Comparison of ENCODE assay signal across 8 mouse cellular contexts in the genomic region with DNA sequence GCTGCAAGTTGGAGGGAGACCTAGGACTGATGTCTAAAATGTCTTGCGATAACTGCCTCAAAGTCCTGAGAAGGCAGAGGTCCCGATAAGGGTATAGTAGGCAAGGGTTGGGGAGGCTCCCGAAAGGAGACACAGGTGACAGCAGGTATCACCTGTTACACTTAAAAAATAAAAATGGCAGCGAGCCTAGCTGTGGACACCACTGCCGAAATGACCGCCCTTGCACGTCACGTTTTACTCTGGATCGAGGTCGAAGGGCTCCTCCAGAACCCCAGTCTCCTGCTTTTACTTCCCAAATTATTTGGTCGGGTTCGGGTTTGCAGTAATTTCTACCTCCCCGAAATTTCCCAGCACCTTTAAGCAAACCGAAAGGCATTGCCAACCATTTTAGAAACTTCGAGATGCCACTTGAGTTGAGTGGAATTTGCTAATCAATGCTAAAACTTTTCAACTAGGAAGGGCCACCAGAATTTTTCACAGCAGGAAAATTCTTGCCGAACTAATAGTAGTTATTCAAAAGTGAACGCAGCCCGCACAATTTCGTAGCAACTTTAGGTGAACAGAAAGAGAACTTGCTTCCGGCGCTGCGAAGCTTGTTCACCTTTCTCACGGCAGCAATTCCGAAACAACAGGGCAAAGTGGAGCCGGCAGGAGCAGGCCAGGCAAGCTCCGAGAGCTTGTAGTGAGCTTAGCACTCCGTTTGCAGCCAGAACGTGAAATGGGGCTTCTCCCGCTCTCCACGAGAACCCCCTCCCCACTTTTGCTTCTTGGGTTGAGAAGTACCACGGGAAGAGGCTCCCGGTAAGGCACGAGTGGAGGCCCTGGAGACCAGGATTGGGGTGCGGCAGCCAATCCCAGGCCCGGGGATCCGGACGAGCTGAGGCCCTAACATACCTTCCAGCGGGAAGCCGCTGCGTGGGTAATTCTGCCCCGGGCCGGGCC. TPM values are rescaled to one million over a fixed set of nuclear protein-coding genes. Genes with fewer than 3 reads are reported as not detected.
A peak's percentile ranks its signal among the peaks of the same experiment; 100 is the strongest.
DNase-seq lines count a peak whose midpoint lies in the region; ATAC-seq and TF ChIP-seq lines count a peak whose summit lies in the region.

No protein-coding gene starts in this region.

- H3K4me2 ChIP-seq in forebrain, embryonic 16.5 days (ENCODE audit: low read length), result 0 out of 2 replicates have a peak overlapping the region, but pooled peaks have one; percentile 17
- H3K4me2 ChIP-seq in liver, embryonic 15.5 days, result peak overlapping the region; percentile 43

- H3K4me3 ChIP-seq in E14TG2a.4 (replicated peaks; ENCODE audit: low read length), result peak overlapping the region; percentile 71
- H3K4me3 ChIP-seq in forebrain, embryonic 16.5 days (replicated peaks; ENCODE audit: low read length), result peak overlapping the region; percentile 22; the same call in 1 of the 2 replicates
- H3K4me3 ChIP-seq in liver, embryonic 15.5 days (replicated peaks), result peak overlapping the region; percentile 18

- DNase-seq in adrenal gland, adult (ENCODE audit: inconsistent age in 2 of 2, low spot score in 1 of 2), result peak; percentile 16 to 67
- no peak for DNase-seq in adrenal gland, postnatal 25 days
- DNase-seq in testis, postnatal 14 days (ENCODE audit: low spot score), result no peak
- DNase-seq in cerebellum, adult 11-12 months, result no peak
- DNase-seq in spleen, adult 12 weeks (ENCODE audit: low spot score), result no peak

- no peak for TF ChIP-seq CTCF in E14TG2a.4 (conservative IDR thresholded peaks at IDR 0.05; ENCODE audit: low read length)

- under 1% methylated on average over 42 of the region's 42 CpGs for WGBS in forebrain, embryonic 16.5 days
- 2% methylated on average over 42 of the region's 42 CpGs for WGBS in liver, embryonic 15.5 days (ENCODE audit: insufficient replicate concordance)

- H3K9ac ChIP-seq in forebrain, embryonic 16.5 days (replicated peaks; ENCODE audit: low read depth, low read length), result no peak overlapping the region
- no peak overlapping the region for H3K9ac ChIP-seq in liver, embryonic 15.5 days

- H3K4me1 ChIP-seq in E14TG2a.4 (replicated peaks; ENCODE audit: low read depth, low read length), result peaks cover 44% of the 10 kb centered on the region
- H3K4me1 ChIP-seq in forebrain, embryonic 16.5 days (replicated peaks; ENCODE audit: control insufficient read depth, insufficient read depth, low read length), result peaks cover 8% of the 10 kb centered on the region
- H3K4me1 ChIP-seq in liver, embryonic 15.5 days (replicated peaks), result peaks cover 10% of the 10 kb centered on the region

- H3K27ac ChIP-seq in forebrain, embryonic 16.5 days (ENCODE audit: low read length), result no peak overlapping the region
- H3K27ac ChIP-seq in liver, embryonic 15.5 days (replicated peaks), result no peak overlapping the region

- H3K9me3 ChIP-seq in E14TG2a.4 (ENCODE audit: low read length), result peaks cover 5% of the 10 kb centered on the region; the same call in 1 of the 2 replicates
- no peaks in the 10 kb centered on the region for H3K9me3 ChIP-seq in forebrain, embryonic 16.5 days (ENCODE audit: control insufficient read depth, low read length)
- no peaks in the 10 kb centered on the region for H3K9me3 ChIP-seq in liver, embryonic 15.5 days (replicated peaks)

- no peaks in the 10 kb centered on the region for H3K36me3 ChIP-seq in E14TG2a.4 (ENCODE audit: insufficient read depth, low read length)
- H3K36me3 ChIP-seq in forebrain, embryonic 16.5 days (ENCODE audit: control insufficient read depth, insufficient read depth), result no peaks in the 10 kb centered on the region
- no peaks in the 10 kb centered on the region for H3K36me3 ChIP-seq in liver, embryonic 15.5 days (replicated peaks)

- peaks cover 100% of the 10 kb centered on the region for H3K27me3 ChIP-seq in E14TG2a.4 (ENCODE audit: insufficient read depth, low read length)
- peaks cover 91% of the 10 kb centered on the region for H3K27me3 ChIP-seq in forebrain, embryonic 16.5 days (replicated peaks; ENCODE audit: control insufficient read depth, insufficient read depth, low read length)
- peaks cover 100% of the 10 kb centered on the region for H3K27me3 ChIP-seq in liver, embryonic 15.5 days

- ATAC-seq in forebrain, embryonic 16.5 days, result no peak
- ATAC-seq in liver, embryonic 15.5 days (ENCODE audit: insufficient read depth), result no peak

RNA-seq across cellular contexts. Expression of a gene that starts 0.9 kb away (rescaled TPM):
- total RNA-seq in adrenal gland, postnatal 25 days (2021), result not detected in 2 replicates
- polyA plus RNA-seq in forebrain, embryonic 16.5 days (2015; fragmentation: Nextera tagmentation; extraction: Ambion mirVana), result 0.22 TPM in 1 of 2 replicates, not detected in the other
- 0.02 and 0.06 TPM in 2 replicates for polyA plus RNA-seq in liver, embryonic 15.5 days (2015; fragmentation: Nextera tagmentation; extraction: Ambion mirVana)

Comparison
In these comparisons a context has a peak if more than half of its experiments do, and no peak if none do; other contexts are left out.
1. DNase-seq: peak in adrenal gland, adult (2 of 2); none in adrenal gland, postnatal 25 days (single experiment), testis, postnatal 14 days (single experiment), cerebellum, adult 11-12 months (single experiment) and spleen, adult 12 weeks (single experiment).
2. H3K4me3 ChIP-seq: peak in every context shown above with its lines; median percentile 71 in E14TG2a.4; 22 in forebrain, embryonic 16.5 days; 18 in liver, embryonic 15.5 days.